ENCODE assay signal across 9 mouse cellular contexts in genomic region chr19:8983150-8983650, GRCm38 (mm10). TPM values are rescaled to one million over a fixed set of nuclear protein-coding genes. Genes with fewer than 3 reads are reported as not detected.
DNase-seq lines count a peak whose midpoint lies in the region; ATAC-seq and TF ChIP-seq lines count a peak whose summit lies in the region.
"Had no signal": no experiment of that assay in that cellular context is flagged by ENCODE, and none has a peak within 500 bp of the region (broad histone marks: within the 10 kb centered on the region; RNA-seq: fewer than 3 reads in every experiment).

No protein-coding gene starts in this region.

- no peak for ATAC-seq in CD4-positive, CD25-positive, alpha-beta regulatory T cell, adult 4 months
- ATAC-seq in limb, embryonic 15.5 days (ENCODE audit: insufficient number of reproducible peaks, low FRiP score, low TSS enrichment, low read depth): no peak

- WGBS in limb, embryonic 15.5 days: 41% methylated on average over 4 of the region's 4 CpGs

- no peak overlapping the region for H3K4me2 ChIP-seq in limb, embryonic 15.5 days
- H3K4me2 ChIP-seq: hindbrain, embryonic 15.5 days had no signal

- H3K4me3 ChIP-seq in embryonic fibroblast, embryonic 13.5 days (ENCODE audit: insufficient read depth, low read length): no peak overlapping the region
- no peak overlapping the region for H3K4me3 ChIP-seq in limb, embryonic 15.5 days
- H3K4me3 ChIP-seq: hindbrain, embryonic 15.5 days had no signal

- peak; percentile 35 for DNase-seq in CD4-positive, CD25-positive, alpha-beta regulatory T cell, adult 2 months (ENCODE audit: low read depth, low spot score)
- peak; percentile 86 for DNase-seq in 3134 (ENCODE audit: extremely low read depth, insufficient read length, low spot score)
- peak; percentile 54 for DNase-seq in yolk sac, embryonic 10.5 days (ENCODE audit: low spot score)
- no peak for DNase-seq in frontal cortex, postnatal 36 days (ENCODE audit: low spot score in 2 of 2)
- DNase-seq in layer of hippocampus, postnatal 14 days (ENCODE audit: low spot score in 2 of 2): no peak

- peaks cover 26% of the 10 kb centered on the region for H3K36me3 ChIP-seq in limb, embryonic 15.5 days

- no peak overlapping the region for H3K9ac ChIP-seq in limb, embryonic 15.5 days
- H3K9ac ChIP-seq: hindbrain, embryonic 15.5 days had no signal

- H3K9me3 ChIP-seq in limb, embryonic 15.5 days: no peaks in the 10 kb centered on the region
- H3K9me3 ChIP-seq: hindbrain, embryonic 15.5 days had no signal

- no peak for TF ChIP-seq CTCF in embryonic fibroblast, embryonic 13.5 days (IDR thresholded peaks at IDR 0.05; ENCODE audit: borderline replicate concordance, insufficient read depth, low read length)

- peaks cover 48% of the 10 kb centered on the region for H3K4me1 ChIP-seq in embryonic fibroblast, embryonic 13.5 days (ENCODE audit: control insufficient read depth, insufficient read depth, low read length)
- peaks cover 61% of the 10 kb centered on the region for H3K4me1 ChIP-seq in limb, embryonic 15.5 days

- TF ChIP-seq POLR2A in embryonic fibroblast, embryonic 13.5 days (IDR thresholded peaks at IDR 0.05; ENCODE audit: low read depth, low read length): no peak

- peak overlapping the region; percentile 96 for H3K27ac ChIP-seq in embryonic fibroblast, embryonic 13.5 days (ENCODE audit: insufficient read depth, low read length)
- peak overlapping the region; percentile 75 for H3K27ac ChIP-seq in limb, embryonic 15.5 days

- H3K27me3 ChIP-seq in limb, embryonic 15.5 days: no peaks in the 10 kb centered on the region

RNA-seq across cellular contexts. Expression of gene Ahnak, which starts 5.9 kb away (rescaled TPM):
- polyA plus RNA-seq in CD4-positive, CD25-positive, alpha-beta regulatory T cell, adult 4 months (2017; shearing (Covaris generic)): 10 to 100 TPM; 45.2 to 48.9 TPM
- 559 and 687 TPM in 2 replicates for polyA plus RNA-seq in embryonic fibroblast, embryonic 13.5 days (2011; ENCODE audit: insufficient read length, low read depth, missing spikeins)
- 96.4 and 104 TPM in 2 replicates for polyA plus RNA-seq in limb, embryonic 15.5 days (2015; fragmentation: Nextera tagmentation; extraction: Ambion mirVana)
- total RNA-seq in layer of hippocampus, postnatal 14 days (2021): 10 to 100 TPM; 20.7 to 22.5 TPM

RNA-seq across cellular contexts. Expression of gene Eef1g, which starts 16.4 kb away (rescaled TPM):
- polyA plus RNA-seq in CD4-positive, CD25-positive, alpha-beta regulatory T cell, adult 4 months (2017; shearing (Covaris generic)): 100 to 1,000 TPM; 667 to 787 TPM
- polyA plus RNA-seq in embryonic fibroblast, embryonic 13.5 days (2011; ENCODE audit: insufficient read length, low read depth, missing spikeins): 882 and 905 TPM in 2 replicates
- polyA plus RNA-seq in limb, embryonic 15.5 days (2015; fragmentation: Nextera tagmentation; extraction: Ambion mirVana): 467 and 482 TPM in 2 replicates
- total RNA-seq in layer of hippocampus, postnatal 14 days (2021): 100 to 1,000 TPM; 198 to 230 TPM

RNA-seq across cellular contexts. Expression of gene Tut1, which starts 29.6 kb away (rescaled TPM):
- polyA plus RNA-seq in CD4-positive, CD25-positive, alpha-beta regulatory T cell, adult 4 months (2017; shearing (Covaris generic)): 10 to 100 TPM; 30.3 to 67.9 TPM
- 16.8 and 19.7 TPM in 2 replicates for polyA plus RNA-seq in embryonic fibroblast, embryonic 13.5 days (2011; ENCODE audit: insufficient read length, low read depth, missing spikeins)
- polyA plus RNA-seq in limb, embryonic 15.5 days (2015; fragmentation: Nextera tagmentation; extraction: Ambion mirVana): 29.3 and 30.0 TPM in 2 replicates
- total RNA-seq in layer of hippocampus, postnatal 14 days (2021): 10 to 100 TPM; 15.0 to 17.3 TPM

RNA-seq across cellular contexts. Expression of gene Mta2, which starts 41.5 kb away (rescaled TPM):
- polyA plus RNA-seq in CD4-positive, CD25-positive, alpha-beta regulatory T cell, adult 4 months (2017; shearing (Covaris generic)): 100 to 1,000 TPM in 1 of 2 experiments, 10 to 100 TPM in 1; 81.7 to 126 TPM
- polyA plus RNA-seq in embryonic fibroblast, embryonic 13.5 days (2011; ENCODE audit: insufficient read length, low read depth, missing spikeins): 101 and 102 TPM in 2 replicates
- 155 and 160 TPM in 2 replicates for polyA plus RNA-seq in limb, embryonic 15.5 days (2015; fragmentation: Nextera tagmentation; extraction: Ambion mirVana)
- 10 to 100 TPM; 52.4 to 56.6 TPM for total RNA-seq in layer of hippocampus, postnatal 14 days (2021)

RNA-seq across cellular contexts. Expression of gene Eml3, which starts 53.8 kb away (rescaled TPM):
- polyA plus RNA-seq in CD4-positive, CD25-positive, alpha-beta regulatory T cell, adult 4 months (2017; shearing (Covaris generic)): 10 to 100 TPM; 18.7 to 24.9 TPM
- 26.2 and 28.2 TPM in 2 replicates for polyA plus RNA-seq in embryonic fibroblast, embryonic 13.5 days (2011; ENCODE audit: insufficient read length, low read depth, missing spikeins)
- 41.8 and 42.7 TPM in 2 replicates for polyA plus RNA-seq in limb, embryonic 15.5 days (2015; fragmentation: Nextera tagmentation; extraction: Ambion mirVana)
- total RNA-seq in layer of hippocampus, postnatal 14 days (2021): 10 to 100 TPM; 11.3 to 11.7 TPM

Comparison
In these comparisons a context has a peak if more than half of its experiments do, and no peak if none do; other contexts are left out.
1. DNase-seq: peak in CD4-positive, CD25-positive, alpha-beta regulatory T cell, adult 2 months (single experiment), 3134 (single experiment) and yolk sac, embryonic 10.5 days (single experiment); none in frontal cortex, postnatal 36 days (0 of 2) and layer of hippocampus, postnatal 14 days (0 of 2).